Mouse (Mus musculus) liver, postnatal 0 days (tissue): ENCODE results near the gene Fbf1.

Experiments used
- CTCF ChIP-seq: sonication (generic); IDR thresholded peaks from 2 replicates; pipeline ENCODE4 v1.5.1; 2016; ENCODE audit warnings: antibody characterized with exemption, low read depth
- EP300 ChIP-seq: IDR thresholded peaks from 2 replicates; pipeline ENCODE4 v1.6.1; 2016; ENCODE audit warnings: antibody characterized with exemption, low read depth, mild to moderate bottlenecking

DNA sequence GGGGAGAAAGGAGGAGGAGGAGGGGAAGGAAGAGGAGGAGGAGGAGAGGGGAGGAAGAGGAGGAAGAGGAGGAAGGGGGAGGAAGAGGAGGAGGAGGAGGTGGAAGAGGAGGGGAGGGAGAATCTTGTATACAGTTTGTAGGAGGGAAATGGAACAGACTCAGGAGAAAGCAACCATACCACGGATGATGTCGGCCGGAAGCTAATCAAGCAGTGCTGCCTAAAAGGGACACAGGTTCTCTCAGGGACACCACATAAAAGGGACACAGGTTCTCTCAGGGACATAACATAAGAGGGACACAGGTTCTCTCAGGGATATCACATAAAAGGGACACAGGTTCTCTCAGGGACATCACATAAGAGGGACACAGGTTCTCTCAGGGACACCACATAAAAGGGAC, 1.2 kb upstream of the Fbf1 start:
- TF ChIP-seq CTCF, result no peak
- TF ChIP-seq EP300, result no peak
